Mouse (Mus musculus): ENCODE results near the gene Gmds. TPM values are rescaled to one million over a fixed set of nuclear protein-coding genes. Genes with fewer than 3 reads are reported as not detected.

Gmds gene
- polyA plus RNA-seq, 1 experiment from 2014 or later = 28.4 TPM

DNA sequence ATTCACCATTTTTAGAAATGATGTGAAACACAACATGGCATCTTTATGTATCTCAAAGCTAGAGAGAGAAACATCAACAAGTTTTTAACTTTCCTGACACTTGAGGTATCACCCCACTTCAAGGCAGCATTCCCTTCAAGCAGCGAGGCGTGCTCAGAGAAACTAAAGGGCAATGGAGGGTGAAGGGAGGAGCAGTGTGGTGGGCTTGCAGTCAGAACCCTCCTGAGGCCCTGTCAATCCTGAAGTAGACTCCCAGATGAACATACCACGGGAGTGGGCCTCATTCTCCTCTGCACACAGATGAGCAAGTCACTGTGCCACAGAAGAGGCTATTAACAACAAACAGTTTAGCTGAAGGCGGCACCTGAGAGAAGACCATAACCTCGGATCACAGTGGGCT is 439.1 kb downstream of the Gmds start:
- WGBS = 82% methylated on average over 5 of the region's 5 CpGs
- H3K4me3 ChIP-seq = no peak overlapping the region
- no peaks in the 10 kb centered on the region for H3K4me1 ChIP-seq
- H3K27me3 ChIP-seq (ENCODE audit: poor library complexity, severe bottlenecking) = no peaks in the 10 kb centered on the region
- H3K9me3 ChIP-seq = no peaks in the 10 kb centered on the region
- no peak for DNase-seq (ENCODE audit: extremely low spot score, low spot score)
- H3K27ac ChIP-seq = no peak overlapping the region
- no peaks in the 10 kb centered on the region for H3K36me3 ChIP-seq (replicated peaks)

DNA sequence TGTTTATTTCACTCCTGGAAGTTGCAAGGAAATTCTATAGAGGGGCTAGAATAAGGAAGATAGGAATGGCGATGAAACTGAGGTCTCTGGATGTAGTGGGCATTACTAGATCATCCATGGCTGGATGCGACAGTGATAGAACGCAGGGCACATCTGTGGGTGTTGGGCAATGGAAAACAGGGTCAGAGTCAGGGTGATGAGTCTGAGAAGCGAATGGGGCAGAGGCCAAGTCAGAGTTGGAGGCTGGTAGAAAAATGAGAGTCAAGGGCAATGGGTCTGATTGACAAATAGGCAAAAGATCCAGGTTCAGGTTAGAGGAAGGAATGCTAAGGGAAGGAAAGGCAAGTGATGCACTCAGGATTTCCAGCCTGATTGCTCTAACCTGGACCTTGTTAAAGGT is 441.0 kb downstream of the Gmds start:
- Histone ChIP-seq H3K9me3 (no peaks in the 10 kb centered on the region), H3K36me3 (replicated peaks) (no peaks in the 10 kb centered on the region), H3K27ac (no peak overlapping the region), H3K4me1 (no peaks in the 10 kb centered on the region), H3K27me3 (ENCODE audit: poor library complexity, severe bottlenecking) (no peaks in the 10 kb centered on the region), H3K4me3 (no peak overlapping the region)
- 88% methylated on average over 4 of the region's 4 CpGs for WGBS
- no peak for DNase-seq (ENCODE audit: extremely low spot score, low spot score)

DNA sequence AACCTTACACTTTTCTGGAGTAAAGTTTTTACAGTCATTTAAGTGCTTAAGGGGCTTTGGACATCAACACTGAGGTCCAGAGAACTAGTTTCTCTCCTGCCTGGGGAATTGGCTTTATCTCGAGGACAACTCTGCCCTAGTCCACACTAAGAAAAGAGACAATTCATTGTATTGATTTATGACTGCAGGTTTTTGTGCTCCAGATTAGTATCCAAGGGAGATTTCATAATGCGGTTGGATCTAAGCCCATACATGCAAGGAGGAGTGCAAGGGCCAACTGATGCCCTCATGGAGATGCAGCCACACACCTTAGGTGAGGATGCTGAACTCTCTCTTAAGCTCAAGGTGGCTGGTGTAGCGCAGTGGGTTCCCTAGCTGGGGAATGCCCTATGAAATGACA is 444.0 kb downstream of the Gmds start:
- no peaks in the 10 kb centered on the region for H3K27me3 ChIP-seq (ENCODE audit: poor library complexity, severe bottlenecking)
- H3K4me3 ChIP-seq = no peak overlapping the region
- H3K36me3 ChIP-seq (replicated peaks) = no peaks in the 10 kb centered on the region
- H3K27ac ChIP-seq = no peak overlapping the region
- WGBS = 81% methylated on average over 3 of the region's 3 CpGs
- no peaks in the 10 kb centered on the region for H3K4me1 ChIP-seq
- no peak for DNase-seq (ENCODE audit: extremely low spot score, low spot score)
- no peaks in the 10 kb centered on the region for H3K9me3 ChIP-seq

DNA sequence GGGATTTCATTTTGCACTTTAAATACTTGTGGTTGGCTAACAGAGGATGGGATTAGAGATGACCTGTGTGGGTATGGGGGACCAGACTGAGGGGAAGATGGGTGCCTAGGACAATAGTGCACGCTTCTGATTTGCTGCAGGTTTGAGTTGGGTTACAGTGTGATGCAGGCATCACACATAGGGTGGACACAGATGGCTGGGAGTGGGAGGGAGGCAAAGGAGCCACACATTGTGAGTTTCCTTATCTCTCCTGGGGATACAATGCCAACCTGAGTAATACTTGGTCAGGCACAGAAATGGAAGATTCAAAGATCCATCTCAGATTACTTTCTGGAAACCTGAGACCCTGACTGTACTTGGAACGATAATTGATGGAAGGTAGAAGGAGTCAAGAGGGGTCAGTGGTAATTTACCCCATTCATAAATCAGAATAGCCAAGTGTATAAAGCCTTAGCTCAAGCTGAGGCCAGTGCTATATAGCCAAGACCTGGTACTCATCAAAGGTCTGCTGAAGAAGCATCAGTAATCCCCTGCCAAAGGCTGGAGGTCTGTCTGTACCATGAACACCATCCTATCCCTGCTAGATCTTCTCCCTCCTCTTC is 445.5 kb downstream of the Gmds start:
- whole genome bisulfite sequencing = 80% methylated on average over 2 of the region's 2 CpGs

DNA sequence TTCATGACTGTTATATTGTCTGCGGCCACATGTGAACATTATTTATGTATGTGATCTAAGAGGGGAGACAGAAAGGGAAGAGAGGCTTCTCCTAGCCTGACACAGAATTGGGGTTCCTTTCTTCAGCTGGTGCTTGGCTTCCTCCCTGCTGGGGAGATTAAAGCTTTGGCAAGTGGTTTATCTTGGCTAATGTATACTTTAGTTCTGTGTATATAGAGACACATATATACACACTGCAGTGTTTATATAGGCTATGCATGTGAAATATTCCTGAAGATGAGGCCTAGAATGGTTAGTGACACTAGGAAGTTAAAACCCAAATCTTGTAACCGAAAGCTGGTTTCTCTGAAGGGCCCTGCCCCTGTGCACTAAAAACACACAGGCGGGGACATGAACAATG is 450.0 kb downstream of the Gmds start:
- H3K4me1 ChIP-seq = no peaks in the 10 kb centered on the region
- H3K36me3 ChIP-seq (replicated peaks) = no peaks in the 10 kb centered on the region
- DNase-seq (ENCODE audit: extremely low spot score, low spot score) = no peak
- H3K27me3 ChIP-seq (ENCODE audit: poor library complexity, severe bottlenecking) = no peaks in the 10 kb centered on the region
- no peak overlapping the region for H3K27ac ChIP-seq
- 92% methylated on average over 3 of the region's 3 CpGs for WGBS
- no peak overlapping the region for H3K4me3 ChIP-seq
- no peaks in the 10 kb centered on the region for H3K9me3 ChIP-seq

More for the DNA sequence above, 445.5 kb downstream of the Gmds start:
- DNase-seq (ENCODE audit: extremely low spot score, low spot score) = no peak
- H3K4me1 ChIP-seq = no peaks in the 10 kb centered on the region
- H3K36me3 ChIP-seq (replicated peaks) = no peaks in the 10 kb centered on the region
- H3K9me3 ChIP-seq = no peaks in the 10 kb centered on the region
- no peaks in the 10 kb centered on the region for H3K27me3 ChIP-seq (ENCODE audit: poor library complexity, severe bottlenecking)
- no peak overlapping the region for H3K27ac ChIP-seq
- no peak overlapping the region for H3K4me3 ChIP-seq

DNA sequence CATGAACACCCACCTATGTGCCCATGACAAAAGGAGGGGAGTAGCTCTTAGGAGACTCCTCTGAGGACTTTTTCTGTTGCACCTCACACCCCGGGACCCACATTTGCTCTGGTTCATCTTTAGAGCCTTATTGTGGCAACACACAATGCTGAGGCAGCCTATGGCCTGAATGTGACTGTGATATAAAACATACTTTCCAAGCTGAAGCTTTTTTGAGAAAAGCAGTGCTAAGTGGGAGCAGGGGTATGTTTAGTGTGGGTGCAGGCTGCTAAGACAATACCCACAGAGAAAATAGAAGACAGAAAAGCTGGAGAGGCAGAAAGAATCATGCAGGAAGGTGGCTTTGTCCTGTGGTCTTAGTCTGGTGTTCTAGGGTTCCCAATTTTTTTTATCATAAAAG is 452.8 kb downstream of the Gmds start:
- H3K4me3 ChIP-seq = no peak overlapping the region
- no peaks in the 10 kb centered on the region for H3K9me3 ChIP-seq
- 79% methylated on average over 1 of the region's 1 CpGs for WGBS
- H3K27ac ChIP-seq = no peak overlapping the region
- H3K36me3 ChIP-seq (replicated peaks) = no peaks in the 10 kb centered on the region
- H3K27me3 ChIP-seq (ENCODE audit: poor library complexity, severe bottlenecking) = no peaks in the 10 kb centered on the region
- H3K4me1 ChIP-seq = no peaks in the 10 kb centered on the region
- no peak for DNase-seq (ENCODE audit: extremely low spot score, low spot score)

DNA sequence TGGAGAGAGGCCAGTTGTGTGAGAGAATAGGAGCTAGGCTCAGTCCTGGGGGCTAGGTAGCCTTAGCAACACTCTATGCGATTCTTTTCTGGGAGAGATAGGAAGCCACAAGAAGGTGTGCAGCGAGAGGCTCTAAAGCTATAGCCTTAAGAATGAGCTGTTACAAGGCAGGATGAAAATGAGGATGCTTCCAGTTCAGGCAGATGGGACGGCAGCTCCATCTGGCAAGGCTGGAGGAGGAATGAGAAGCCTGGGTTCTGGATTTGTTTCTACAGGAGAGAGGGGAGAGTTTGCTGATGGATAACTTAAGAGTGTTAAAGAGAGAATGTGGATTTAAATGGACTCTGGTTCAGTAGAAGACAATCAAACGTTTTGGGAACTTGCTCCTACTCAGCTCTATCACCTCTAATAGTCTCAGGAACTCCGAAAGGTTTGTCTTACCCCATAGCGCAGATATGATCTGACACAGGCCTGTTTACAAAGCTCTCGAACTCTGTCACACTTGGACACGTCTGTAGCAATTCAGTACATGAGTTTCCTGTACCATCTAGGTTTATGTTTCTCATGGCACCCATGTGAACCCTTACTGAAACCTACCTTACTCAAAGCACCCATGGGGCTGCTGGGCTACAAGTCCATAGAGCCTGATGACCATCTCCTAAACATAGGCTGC is 459.6 kb downstream of the Gmds start:
- Histone ChIP-seq H3K36me3 (replicated peaks) (no peaks in the 10 kb centered on the region), H3K4me1 (peaks cover 5% of the 10 kb centered on the region), H3K9me3 (no peaks in the 10 kb centered on the region), H3K27me3 (ENCODE audit: poor library complexity, severe bottlenecking) (no peaks in the 10 kb centered on the region), H3K27ac (no peak overlapping the region), H3K4me3 (no peak overlapping the region)
- DNase-seq (ENCODE audit: extremely low spot score, low spot score) = no peak
- WGBS = 89% methylated on average over 8 of the region's 8 CpGs

DNA sequence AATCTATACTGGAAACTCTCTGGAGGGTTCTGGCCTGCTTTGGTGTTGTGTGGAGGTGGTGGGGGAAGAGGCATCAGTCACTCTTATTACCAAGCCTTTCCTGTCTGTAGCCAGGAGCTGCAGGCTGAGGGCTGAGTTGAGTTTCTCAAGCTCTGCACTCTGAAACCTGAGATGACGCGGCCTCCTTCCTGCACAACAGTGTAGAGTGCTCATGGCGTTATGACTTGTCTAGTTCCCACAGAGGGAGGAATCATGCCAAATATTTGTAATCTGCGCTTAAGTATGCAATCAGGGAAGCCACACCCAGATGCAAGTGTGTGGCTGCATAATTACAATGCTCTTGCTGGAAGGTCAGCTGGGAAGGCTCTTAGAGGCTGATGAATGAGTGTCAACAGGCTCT is 461.5 kb downstream of the Gmds start:
- H3K27me3 ChIP-seq (ENCODE audit: poor library complexity, severe bottlenecking) = no peaks in the 10 kb centered on the region
- H3K36me3 ChIP-seq (replicated peaks) = no peaks in the 10 kb centered on the region
- no peak overlapping the region for H3K4me3 ChIP-seq
- WGBS = 70% methylated on average over 4 of the region's 4 CpGs
- H3K9me3 ChIP-seq = no peaks in the 10 kb centered on the region
- peaks cover 5% of the 10 kb centered on the region for H3K4me1 ChIP-seq
- H3K27ac ChIP-seq = no peak overlapping the region
- no peak for DNase-seq (ENCODE audit: extremely low spot score, low spot score)

DNA sequence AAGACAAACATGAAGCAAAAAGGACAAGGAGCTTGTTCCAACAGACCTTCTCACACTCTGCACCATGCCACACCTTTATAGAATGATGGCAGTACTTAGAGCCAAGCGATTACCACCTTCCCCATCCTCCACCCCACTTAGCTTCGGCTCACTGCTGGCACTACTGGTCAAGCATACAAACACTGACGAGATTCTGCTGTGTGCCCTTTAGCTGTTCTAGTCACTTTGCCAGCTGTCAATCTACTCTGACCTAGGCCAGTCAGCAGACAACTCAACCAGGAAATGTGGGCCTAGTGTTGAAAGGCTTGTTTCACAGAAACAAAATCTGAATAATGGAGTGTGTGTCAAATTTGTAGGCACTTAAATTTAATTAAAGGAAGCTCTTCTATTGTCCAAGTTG is 464.1 kb downstream of the Gmds start:
- H3K27ac ChIP-seq = no peak overlapping the region
- H3K27me3 ChIP-seq (ENCODE audit: poor library complexity, severe bottlenecking) = no peaks in the 10 kb centered on the region
- H3K9me3 ChIP-seq = no peaks in the 10 kb centered on the region
- no peaks in the 10 kb centered on the region for H3K36me3 ChIP-seq (replicated peaks)
- H3K4me1 ChIP-seq = peaks cover 5% of the 10 kb centered on the region
- WGBS = 71% methylated on average over 3 of the region's 3 CpGs
- no peak overlapping the region for H3K4me3 ChIP-seq
- no peak for DNase-seq (ENCODE audit: extremely low spot score, low spot score)

DNA sequence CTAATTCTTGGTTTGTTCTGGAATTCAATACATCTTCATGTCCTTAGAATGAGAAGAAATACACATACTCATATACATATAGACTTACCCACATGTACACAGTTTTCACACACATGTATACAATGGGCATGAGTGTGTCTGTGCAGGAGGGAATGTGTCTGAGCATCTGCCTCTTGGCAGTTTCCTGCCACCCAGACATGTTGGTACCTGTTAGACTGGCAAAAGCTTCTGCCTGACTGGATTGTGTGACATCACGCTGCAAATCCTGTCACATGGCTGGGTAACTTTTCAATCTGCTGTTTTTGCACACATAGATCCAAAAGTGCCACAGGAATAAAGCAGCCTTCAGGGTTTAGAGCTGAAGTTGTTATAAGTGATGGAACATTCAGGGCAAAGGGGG is 465.3 kb downstream of the Gmds start:
- Histone ChIP-seq H3K4me3 (no peak overlapping the region), H3K9me3 (no peaks in the 10 kb centered on the region), H3K4me1 (peaks cover 5% of the 10 kb centered on the region), H3K36me3 (replicated peaks) (no peaks in the 10 kb centered on the region), H3K27ac (no peak overlapping the region), H3K27me3 (ENCODE audit: poor library complexity, severe bottlenecking) (no peaks in the 10 kb centered on the region)
- DNase-seq (ENCODE audit: extremely low spot score, low spot score) = no peak
- WGBS = 89% methylated on average over 1 of the region's 1 CpGs

DNA sequence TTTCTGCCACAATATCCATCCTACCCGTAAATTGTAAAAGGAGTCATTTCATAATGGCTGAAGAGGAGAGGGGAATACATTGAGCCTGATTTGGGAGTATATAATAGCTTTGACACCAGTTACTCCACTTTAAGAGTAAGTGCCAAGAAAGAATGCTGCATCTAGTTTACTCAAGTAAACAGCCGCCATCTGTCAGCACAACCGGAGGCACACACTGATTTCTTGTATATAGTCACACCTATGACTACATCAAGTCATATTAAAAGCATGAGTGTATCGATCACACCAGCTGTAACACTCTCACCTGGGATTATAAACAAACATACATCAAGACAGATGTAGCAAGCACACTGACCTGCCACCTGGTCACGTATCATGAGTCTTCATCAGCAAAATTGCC is 473.8 kb downstream of the Gmds start:
- WGBS = 93% methylated on average over 5 of the region's 5 CpGs
- H3K4me1 ChIP-seq = no peaks in the 10 kb centered on the region
- no peaks in the 10 kb centered on the region for H3K36me3 ChIP-seq (replicated peaks)

DNA sequence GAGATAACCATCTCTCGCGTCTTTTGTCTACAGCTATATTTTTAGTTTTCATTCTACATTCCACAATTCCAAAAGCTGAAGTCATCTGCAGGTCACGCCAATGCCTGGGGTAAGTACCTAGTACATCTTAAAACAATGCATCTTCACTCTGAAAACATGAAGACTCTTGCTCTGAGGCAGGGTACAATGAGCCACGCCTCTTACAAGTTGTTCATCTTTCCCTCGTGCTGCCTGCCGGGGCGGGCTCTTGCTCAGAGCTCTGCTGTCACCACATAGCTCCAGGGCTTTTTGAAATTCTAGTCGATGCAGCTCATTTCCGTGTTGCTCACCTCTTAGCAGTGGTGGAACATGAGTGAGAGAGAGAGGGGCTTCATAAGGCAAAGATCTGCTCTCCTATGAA is 475.1 kb downstream of the Gmds start:
- Histone ChIP-seq H3K9me3 (no peaks in the 10 kb centered on the region), H3K27me3 (ENCODE audit: poor library complexity, severe bottlenecking) (no peaks in the 10 kb centered on the region), H3K27ac (no peak overlapping the region), H3K4me3 (no peak overlapping the region), H3K4me1 (no peaks in the 10 kb centered on the region), H3K36me3 (replicated peaks) (no peaks in the 10 kb centered on the region)
- no peak for DNase-seq (ENCODE audit: extremely low spot score, low spot score)
- 77% methylated on average over 9 of the region's 9 CpGs for WGBS

More for the DNA sequence above, 473.8 kb downstream of the Gmds start:
- Histone ChIP-seq H3K4me3 (no peak overlapping the region), H3K27ac (no peak overlapping the region), H3K9me3 (no peaks in the 10 kb centered on the region), H3K27me3 (ENCODE audit: poor library complexity, severe bottlenecking) (no peaks in the 10 kb centered on the region)
- no peak for DNase-seq (ENCODE audit: extremely low spot score, low spot score)

DNA sequence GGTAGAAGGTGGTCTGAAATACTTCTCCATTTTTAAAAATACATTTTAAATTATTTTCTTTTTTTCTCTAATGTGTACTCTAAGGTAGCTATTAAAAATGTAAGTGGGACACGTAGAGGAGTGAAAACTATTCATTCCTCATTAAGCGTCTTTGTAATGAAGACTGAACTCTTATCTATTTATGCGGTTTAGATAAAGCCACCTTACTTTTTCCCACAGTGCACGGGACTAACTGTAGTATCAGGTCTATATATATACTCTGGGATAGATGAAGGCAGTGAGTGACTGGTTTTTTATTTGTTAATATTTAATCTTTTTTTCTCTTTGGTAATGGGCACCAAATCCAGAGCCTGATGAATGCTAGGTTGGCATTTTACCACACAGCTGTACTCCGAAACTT is 478.3 kb downstream of the Gmds start:
- H3K9me3 ChIP-seq = no peaks in the 10 kb centered on the region
- no peak overlapping the region for H3K27ac ChIP-seq
- 96% methylated on average over 5 of the region's 5 CpGs for WGBS
- no peaks in the 10 kb centered on the region for H3K4me1 ChIP-seq
- H3K27me3 ChIP-seq (ENCODE audit: poor library complexity, severe bottlenecking) = no peaks in the 10 kb centered on the region
- no peaks in the 10 kb centered on the region for H3K36me3 ChIP-seq (replicated peaks)
- no peak overlapping the region for H3K4me3 ChIP-seq
- DNase-seq (ENCODE audit: extremely low spot score, low spot score) = no peak

Data from forebrain, embryonic 10.5 days (tissue).